Mouse (Mus musculus): ENCODE results near the gene Tmem159. TPM values are rescaled to one million over a fixed set of nuclear protein-coding genes. Genes with fewer than 3 reads are reported as not detected.

The Tmem159 gene
- polyA plus RNA-seq, 1 experiment, result 9.9 TPM

GRCm38 (mm10) chr7:120068114-120068513 is 34.0 kb upstream of the Tmem159 start:
- Histone ChIP-seq H3K4me2 (ENCODE audit: low read depth) (no peak overlapping the region), H3K27me3 (ENCODE audit: control insufficient read depth, insufficient read depth, insufficient read length) (no peaks in the 10 kb centered on the region), H3K4me3 (no peak overlapping the region), H3K36me3 (ENCODE audit: control insufficient read depth, insufficient read depth) (no peaks in the 10 kb centered on the region), H3K79me2 (ENCODE audit: control insufficient read depth, insufficient read depth) (no peaks in the 10 kb centered on the region), H3ac (ENCODE audit: control insufficient read depth, insufficient read length) (no peak overlapping the region)
- no peak for TF ChIP-seq MAX (IDR thresholded peaks at IDR 0.05; ENCODE audit: low read depth)
- no peak for TF ChIP-seq MYOG (IDR thresholded peaks at IDR 0.05; ENCODE audit: control insufficient read depth in 1 of 3, insufficient read depth in 1 of 3, insufficient read length in 2 of 3, low read depth in 2 of 3)

DNA sequence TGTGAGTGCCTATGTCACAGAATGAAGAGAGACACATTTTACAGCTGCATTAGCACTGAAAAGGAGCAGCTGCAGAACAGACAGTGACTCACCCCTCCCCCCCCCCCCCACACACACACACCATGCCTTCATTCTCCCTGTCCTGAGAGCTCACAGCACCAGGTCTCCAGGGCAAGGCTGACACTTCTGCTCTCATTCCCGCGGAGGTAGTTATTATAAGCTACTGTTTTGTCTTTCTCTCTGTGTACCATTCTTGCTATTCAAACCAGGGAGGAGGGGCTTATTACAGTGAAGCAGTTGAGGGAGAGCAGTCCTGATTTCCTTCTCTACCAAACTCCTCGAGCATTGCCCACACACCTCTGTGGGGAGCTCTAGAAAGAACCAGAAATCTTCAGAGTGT is 33.0 kb upstream of the Tmem159 start:
- H3K79me2 ChIP-seq (ENCODE audit: control insufficient read depth, insufficient read depth), result no peaks in the 10 kb centered on the region
- peak overlapping the region; percentile 25 for H3K4me2 ChIP-seq (ENCODE audit: low read depth)
- no peak overlapping the region for H3K4me3 ChIP-seq
- no peaks in the 10 kb centered on the region for H3K36me3 ChIP-seq (ENCODE audit: control insufficient read depth, insufficient read depth)
- H3ac ChIP-seq (ENCODE audit: control insufficient read depth, insufficient read length), result no peak overlapping the region
- no peaks in the 10 kb centered on the region for H3K27me3 ChIP-seq (ENCODE audit: control insufficient read depth, insufficient read depth, insufficient read length)
- TF ChIP-seq POLR2A (IDR thresholded peaks at IDR 0.05; ENCODE audit: insufficient read length, low read depth) (no peak), MYOG (IDR thresholded peaks at IDR 0.05; ENCODE audit: control insufficient read depth in 1 of 3, insufficient read depth in 1 of 3, insufficient read length in 2 of 3, low read depth in 2 of 3) (peak in 1 of 3 experiments; percentile 33), MAX (IDR thresholded peaks at IDR 0.05; ENCODE audit: low read depth) (no peak), POLR2AphosphoS2 (IDR thresholded peaks at IDR 0.05; ENCODE audit: insufficient read length, low read depth) (no peak), MYOD1 (IDR thresholded peaks at IDR 0.05; ENCODE audit: control insufficient read depth in 1 of 3, insufficient read length in 2 of 3, low read depth in 2 of 3) (peak in 2 of 3 experiments; percentile 13 to 61), USF1 (IDR thresholded peaks at IDR 0.05; ENCODE audit: low read depth) (no peak), SRF (IDR thresholded peaks at IDR 0.05; ENCODE audit: control insufficient read depth, insufficient read length, low read depth) (no peak), CEBPB (IDR thresholded peaks at IDR 0.05; ENCODE audit: insufficient read depth, poor library complexity, severe bottlenecking) (no peak), REST (IDR thresholded peaks at IDR 0.05; ENCODE audit: insufficient read depth, insufficient read length) (no peak), TCF3 (IDR thresholded peaks at IDR 0.05; ENCODE audit: insufficient read length, low read depth) (no peak), E2F4 (IDR thresholded peaks at IDR 0.05; ENCODE audit: insufficient read depth) (no peak), TCF12 (IDR thresholded peaks at IDR 0.05; ENCODE audit: insufficient read depth, poor library complexity, severe bottlenecking) (no peak)

DNA sequence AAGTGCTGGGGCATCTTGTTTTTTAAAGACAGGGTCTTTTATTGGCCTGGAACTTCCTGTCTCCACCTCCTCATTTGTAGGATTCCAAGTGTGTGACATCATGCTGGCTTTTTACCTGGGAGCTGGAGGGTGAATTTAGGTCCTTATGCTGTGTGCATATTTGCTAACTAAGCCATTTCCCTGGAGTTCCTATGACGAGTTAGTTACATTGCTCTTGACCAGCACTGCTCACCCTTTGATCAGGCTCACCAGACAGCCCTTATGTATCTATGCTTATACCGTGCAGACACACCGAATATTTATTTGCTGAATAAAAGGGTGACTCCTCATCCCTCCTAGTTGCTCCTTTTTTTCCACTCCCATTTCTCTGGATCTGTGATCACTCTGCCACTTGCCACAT is 22.0 kb upstream of the Tmem159 start:
- H3K27me3 ChIP-seq (ENCODE audit: control insufficient read depth, insufficient read depth, insufficient read length), result no peaks in the 10 kb centered on the region
- H3K4me3 ChIP-seq, result no peak overlapping the region
- H3K4me2 ChIP-seq (ENCODE audit: low read depth), result no peak overlapping the region
- no peak overlapping the region for H3ac ChIP-seq (ENCODE audit: control insufficient read depth, insufficient read length)
- no peaks in the 10 kb centered on the region for H3K79me2 ChIP-seq (ENCODE audit: control insufficient read depth, insufficient read depth)
- no peak for TF ChIP-seq POLR2A (IDR thresholded peaks at IDR 0.05; ENCODE audit: insufficient read length, low read depth)
- no peaks in the 10 kb centered on the region for H3K36me3 ChIP-seq (ENCODE audit: control insufficient read depth, insufficient read depth)

DNA sequence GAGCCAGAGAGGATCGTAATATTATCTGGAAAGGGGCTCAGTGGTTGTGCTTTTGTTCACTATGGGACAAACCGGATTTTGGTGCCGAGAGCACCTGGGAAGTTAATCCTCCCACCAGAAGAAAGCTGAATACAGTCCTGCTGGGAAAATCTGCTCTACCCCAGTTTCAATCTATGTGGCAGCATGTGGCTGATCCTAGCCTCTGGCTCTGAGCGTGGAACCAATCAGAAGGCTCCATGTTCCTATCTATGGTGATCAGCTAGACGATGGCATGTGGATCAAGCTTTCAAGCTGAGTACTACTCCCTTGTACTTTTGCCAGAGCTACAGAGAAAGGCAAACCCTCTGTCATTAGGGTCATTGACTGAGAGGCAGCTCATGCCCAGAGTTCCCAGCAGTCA is 9.1 kb upstream of the Tmem159 start:
- Histone ChIP-seq H3K36me3 (ENCODE audit: control insufficient read depth, insufficient read depth) (no peaks in the 10 kb centered on the region), H3K27me3 (ENCODE audit: control insufficient read depth, insufficient read depth, insufficient read length) (peaks cover 5% of the 10 kb centered on the region), H3ac (ENCODE audit: control insufficient read depth, insufficient read length) (no peak overlapping the region), H3K4me3 (no peak overlapping the region), H3K4me2 (ENCODE audit: low read depth) (no peak overlapping the region), H3K79me2 (ENCODE audit: control insufficient read depth, insufficient read depth) (no peaks in the 10 kb centered on the region)
- no peak for TF ChIP-seq CEBPB (IDR thresholded peaks at IDR 0.05; ENCODE audit: insufficient read depth, poor library complexity, severe bottlenecking)

DNA sequence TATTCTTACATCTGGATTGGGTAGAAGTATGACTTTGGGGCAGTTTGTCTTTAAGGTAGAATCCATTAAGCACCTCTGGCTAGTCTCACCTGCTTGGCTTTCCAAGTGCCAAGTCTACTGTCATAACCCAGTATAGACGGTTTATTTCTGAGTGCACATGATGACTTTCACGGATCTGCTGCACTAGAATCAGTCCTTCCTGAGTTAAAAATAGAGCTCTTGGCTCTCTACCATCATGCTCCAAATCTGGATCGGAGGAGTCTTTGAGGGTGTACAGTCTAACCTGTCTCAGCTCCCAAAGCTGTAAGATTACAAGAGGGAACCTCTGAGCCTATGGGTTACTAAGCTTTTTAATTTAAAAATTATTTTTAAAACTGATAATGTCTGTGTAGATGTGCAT is 7.9 kb upstream of the Tmem159 start:
- Histone ChIP-seq H3ac (ENCODE audit: control insufficient read depth, insufficient read length) (no peak overlapping the region), H3K27me3 (ENCODE audit: control insufficient read depth, insufficient read depth, insufficient read length) (peaks cover 5% of the 10 kb centered on the region), H3K4me2 (ENCODE audit: low read depth) (no peak overlapping the region)

DNA sequence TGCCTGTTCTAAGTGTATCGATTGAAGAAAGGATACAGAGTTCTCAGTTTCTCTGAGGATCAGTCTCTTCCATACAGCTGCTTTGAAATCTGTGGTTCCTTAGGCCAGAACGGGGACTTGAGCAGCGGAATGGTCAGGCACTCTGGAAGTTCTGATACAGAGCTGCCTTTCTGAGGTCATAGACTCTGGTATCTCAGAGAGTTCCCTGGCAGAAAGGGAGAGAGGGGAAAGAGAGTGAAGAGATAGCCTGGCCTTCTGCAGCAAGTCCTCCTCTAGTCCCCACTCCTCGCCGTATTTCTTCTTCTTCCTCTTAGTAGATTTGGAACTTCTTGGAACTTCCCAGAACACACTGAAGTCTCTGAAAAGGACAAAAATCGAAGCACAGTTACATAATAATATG is 7.0 kb upstream of the Tmem159 start, which contains the start of gene Dnah3:
Gene Dnah3 (minus strand): TSS at position 101 of the 400 bp plus-strand sequence.
- Histone ChIP-seq H3K4me2 (ENCODE audit: low read depth) (no peak within 1 kb of the TSS), H3K36me3 (ENCODE audit: control insufficient read depth, insufficient read depth) (no peaks in the 10 kb centered on the region), H3K79me2 (ENCODE audit: control insufficient read depth, insufficient read depth) (no peaks in the 10 kb centered on the region), H3K4me3 (no peak within 1 kb of the TSS), H3ac (ENCODE audit: control insufficient read depth, insufficient read length) (no peak within 1 kb of the TSS), H3K27me3 (ENCODE audit: control insufficient read depth, insufficient read depth, insufficient read length) (no peaks in the 10 kb centered on the region)
- TF ChIP-seq SRF (IDR thresholded peaks at IDR 0.05; ENCODE audit: control insufficient read depth, insufficient read length, low read depth), result no peak
- no peak for TF ChIP-seq REST (IDR thresholded peaks at IDR 0.05; ENCODE audit: insufficient read depth, insufficient read length)
- no peak for TF ChIP-seq MYOG (IDR thresholded peaks at IDR 0.05; ENCODE audit: control insufficient read depth in 1 of 3, insufficient read depth in 1 of 3, insufficient read length in 2 of 3, low read depth in 2 of 3)
- TF ChIP-seq POLR2A (IDR thresholded peaks at IDR 0.05; ENCODE audit: insufficient read length, low read depth), result no peak
- no peak for TF ChIP-seq MAX (IDR thresholded peaks at IDR 0.05; ENCODE audit: low read depth)
- TF ChIP-seq E2F4 (IDR thresholded peaks at IDR 0.05; ENCODE audit: insufficient read depth), result no peak
- TF ChIP-seq POLR2AphosphoS2 (IDR thresholded peaks at IDR 0.05; ENCODE audit: insufficient read length, low read depth), result no peak
- no peak for TF ChIP-seq TCF12 (IDR thresholded peaks at IDR 0.05; ENCODE audit: insufficient read depth, poor library complexity, severe bottlenecking)
- no peak for TF ChIP-seq TCF3 (IDR thresholded peaks at IDR 0.05; ENCODE audit: insufficient read length, low read depth)
- no peak for TF ChIP-seq MYOD1 (IDR thresholded peaks at IDR 0.05; ENCODE audit: control insufficient read depth in 1 of 3, insufficient read length in 2 of 3, low read depth in 2 of 3)

More for the DNA sequence above, 7.9 kb upstream of the Tmem159 start:
- H3K79me2 ChIP-seq (ENCODE audit: control insufficient read depth, insufficient read depth), result no peaks in the 10 kb centered on the region
- TF ChIP-seq USF1 (IDR thresholded peaks at IDR 0.05; ENCODE audit: low read depth), result no peak
- TF ChIP-seq POLR2AphosphoS2 (IDR thresholded peaks at IDR 0.05; ENCODE audit: insufficient read length, low read depth), result no peak
- no peak for TF ChIP-seq SRF (IDR thresholded peaks at IDR 0.05; ENCODE audit: control insufficient read depth, insufficient read length, low read depth)
- no peak for TF ChIP-seq MYOG (IDR thresholded peaks at IDR 0.05; ENCODE audit: control insufficient read depth in 1 of 3, insufficient read depth in 1 of 3, insufficient read length in 2 of 3, low read depth in 2 of 3)
- H3K36me3 ChIP-seq (ENCODE audit: control insufficient read depth, insufficient read depth), result no peaks in the 10 kb centered on the region
- no peak overlapping the region for H3K4me3 ChIP-seq

All from myocyte (in vitro differentiated cells).